In genomic region chr8:119499836-119500235, GRCm38 (mm10) we compare ENCODE assay signal across 33 mouse cellular contexts. TPM values are rescaled to one million over a fixed set of nuclear protein-coding genes. Genes with fewer than 3 reads are reported as not detected.
"Had no signal": no experiment of that assay in that cellular context is flagged by ENCODE, and none has a peak within 500 bp of the region (broad histone marks: within the 10 kb centered on the region; RNA-seq: fewer than 3 reads in every experiment).

No protein-coding gene starts in this region.

- H3K4me1 ChIP-seq: liver, embryonic 13.5 days; liver, embryonic 15.5 days had no signal

- DNase-seq: gastrocnemius, postnatal 25 days; heart, adult 18-20 months; heart, postnatal 10 days; heart, postnatal 4 days; kidney, adult 11 months; kidney, adult 8-10 months; kidney, postnatal 10 days; kidney, postnatal 25 days; kidney, postnatal 4 days; left cerebral cortex, postnatal 4 days; liver; liver, embryonic 13.5 days had no signal

- ATAC-seq: hindbrain, postnatal 0 days; intestine, embryonic 16.5 days had no signal

- H3K4me3 ChIP-seq: heart, embryonic 10.5 days; heart, embryonic 12.5 days; hindbrain, embryonic 10.5 days; hindbrain, embryonic 12.5 days; layer of hippocampus, adult 2 months; limb, embryonic 12.5 days; liver, embryonic 13.5 days; liver, embryonic 15.5 days had no signal

- H3K9ac ChIP-seq: heart, embryonic 12.5 days; hindbrain, embryonic 12.5 days; hindbrain, embryonic 14.5 days; limb, embryonic 12.5 days; liver, embryonic 13.5 days; liver, embryonic 15.5 days had no signal

- H3K9me3 ChIP-seq: heart, embryonic 10.5 days; heart, embryonic 12.5 days; hindbrain, embryonic 10.5 days; hindbrain, embryonic 12.5 days; limb, embryonic 12.5 days; liver, embryonic 13.5 days; liver, embryonic 15.5 days had no signal

- H3K36me3 ChIP-seq: heart, embryonic 10.5 days; heart, embryonic 12.5 days; hindbrain, embryonic 10.5 days; hindbrain, embryonic 12.5 days; limb, embryonic 12.5 days; liver, embryonic 13.5 days; liver, embryonic 15.5 days had no signal

- H3K4me2 ChIP-seq: heart, embryonic 12.5 days; hindbrain, embryonic 12.5 days; hindbrain, embryonic 14.5 days; limb, embryonic 12.5 days; liver, embryonic 11.5 days; liver, embryonic 13.5 days; liver, embryonic 15.5 days had no signal

- H3K27ac ChIP-seq: heart, embryonic 10.5 days; hindbrain, embryonic 10.5 days; hindbrain, embryonic 12.5 days; hindbrain, embryonic 14.5 days; hindbrain, postnatal 0 days; layer of hippocampus, adult 2 months; limb, embryonic 12.5 days; liver, embryonic 13.5 days; liver, embryonic 15.5 days had no signal

RNA-seq across cellular contexts. Expression of gene Slc38a8, which starts 1.7 kb away (rescaled TPM):
- total RNA-seq: gastrocnemius, adult 18-20 months; gastrocnemius, adult 8-10 months; gastrocnemius, postnatal 25 days; gastrocnemius, postnatal 4 days; granulocyte monocyte progenitor cell, adult 5-6 weeks; heart, adult 18-20 months; heart, adult 8-10 months; heart, postnatal 10 days; heart, postnatal 25 days; heart, postnatal 4 days; hindbrain, postnatal 0 days; left cerebral cortex, postnatal 4 days had no signal
- polyA plus RNA-seq: heart, embryonic 10.5 days; heart, embryonic 12.5 days; heart, embryonic 14.5 days; heart, embryonic 16.5 days; hindbrain, embryonic 10.5 days; hindbrain, embryonic 14.5 days; kidney, embryonic 14.5 days; kidney, embryonic 16.5 days; liver, embryonic 11.5 days; liver, embryonic 13.5 days; liver, embryonic 15.5 days had no signal

RNA-seq across cellular contexts. Expression of gene Necab2, which starts 53.3 kb away (rescaled TPM):
- total RNA-seq: granulocyte monocyte progenitor cell, adult 5-6 weeks; heart, adult 18-20 months; heart, adult 8-10 months; heart, postnatal 10 days; heart, postnatal 25 days had no signal
- polyA plus RNA-seq: liver, embryonic 15.5 days had no signal
